Mouse (Mus musculus): ENCODE data around the gene Insig1. TPM values are rescaled to one million over a fixed set of nuclear protein-coding genes. Genes with fewer than 3 reads are reported as not detected.
A peak's percentile ranks its signal among the peaks of the same experiment; 100 is the strongest.

Gene Insig1
- total RNA-seq, 2 experiments from 2014 or later = 76.8 to 82.2 TPM

GRCm38 (mm10) chr5:28065275-28065674, 5.9 kb upstream of the Insig1 start:
- Histone ChIP-seq H3K4me3 (no peak overlapping the region), H3K27ac (no peak overlapping the region)
- DNase-seq (ENCODE audit: extremely low spot score in 1 of 2, low spot score in 2 of 2) = no peak
- intact Hi-C loops (cut with DNase I) = no loop called here
- no peak for TF ChIP-seq CTCF (IDR thresholded peaks at IDR 0.05)

- intact Hi-C loops (cut with DNase I) = no loop called here
- TF ChIP-seq CTCF (IDR thresholded peaks at IDR 0.05) = no peak
- Histone ChIP-seq H3K4me3 (no peak overlapping the region), H3K27ac (no peak overlapping the region)
- no peak for DNase-seq (ENCODE audit: extremely low spot score in 1 of 2, low spot score in 2 of 2)
Measured at GRCm38 (mm10) chr5:28066311-28066710, 4.9 kb upstream of the Insig1 start.

GRCm38 (mm10) chr5:28070149-28070827, 875 bp upstream of the Insig1 start:
- DNase-seq (ENCODE audit: extremely low spot score in 1 of 2, low spot score in 2 of 2) = no peak
- H3K4me3 ChIP-seq = peak overlapping the region; percentile 96
- H3K27ac ChIP-seq = peak overlapping the region; percentile 95
- intact Hi-C loops (cut with DNase I) = loop anchor here (2.0 to 10.0 kb wide), 2 partner anchors 227 to 245 kb away; partner anchors contain the start of genes Htr5a and Rbm33
- no peak for TF ChIP-seq CTCF (IDR thresholded peaks at IDR 0.05)

GRCm38 (mm10) chr5:28071456-28072223, 477 bp downstream of the Insig1 start:
- peak; percentile 79 to 86 for DNase-seq (ENCODE audit: extremely low spot score in 1 of 2, low spot score in 2 of 2)
- intact Hi-C loops (cut with DNase I) = loop anchor here (1.0 to 10.0 kb wide), 4 partner anchors 229 to 281 kb away; partner anchors contain the start of genes Htr5a, Paxip1 and Rbm33
- Histone ChIP-seq H3K27ac (peak overlapping the region; percentile 98), H3K4me3 (peak overlapping the region; percentile 96)
- no peak; the same call in 1 of the 2 replicates for TF ChIP-seq CTCF (IDR thresholded peaks at IDR 0.05)

GRCm38 (mm10) chr5:28079431-28079830, 8.3 kb downstream of the Insig1 start:
- TF ChIP-seq CTCF (IDR thresholded peaks at IDR 0.05) = no peak
- DNase-seq (ENCODE audit: extremely low spot score in 1 of 2, low spot score in 2 of 2) = no peak
- Histone ChIP-seq H3K4me3 (no peak overlapping the region), H3K27ac (no peak overlapping the region)
- intact Hi-C loops (cut with DNase I) = loop anchor here (10.0 kb wide), 1 partner anchor 235 kb away; the partner anchor contains the start of gene Rbm33

GRCm38 (mm10) chr5:28081127-28081526, 10.0 kb downstream of the Insig1 start:
- no peak for TF ChIP-seq CTCF (IDR thresholded peaks at IDR 0.05)
- intact Hi-C loops (cut with DNase I) = no loop called here
- no peak for DNase-seq (ENCODE audit: extremely low spot score in 1 of 2, low spot score in 2 of 2)
- Histone ChIP-seq H3K4me3 (no peak overlapping the region), H3K27ac (no peak overlapping the region)

GRCm38 (mm10) chr5:28081822-28082221, 10.7 kb downstream of the Insig1 start:
- no peak for DNase-seq (ENCODE audit: extremely low spot score in 1 of 2, low spot score in 2 of 2)
- no peak overlapping the region for H3K4me3 ChIP-seq
- no peak for TF ChIP-seq CTCF (IDR thresholded peaks at IDR 0.05)
- H3K27ac ChIP-seq = no peak overlapping the region
- intact Hi-C loops (cut with DNase I) = no loop called here

GRCm38 (mm10) chr5:28082312-28082711, 11.1 kb downstream of the Insig1 start:
- DNase-seq (ENCODE audit: extremely low spot score in 1 of 2, low spot score in 2 of 2) = no peak
- intact Hi-C loops (cut with DNase I) = no loop called here
- no peak overlapping the region for H3K27ac ChIP-seq

GRCm38 (mm10) chr5:28082796-28083195, 11.6 kb downstream of the Insig1 start:
- intact Hi-C loops (cut with DNase I) = no loop called here
- H3K27ac ChIP-seq = no peak overlapping the region
- no peak for DNase-seq (ENCODE audit: extremely low spot score in 1 of 2, low spot score in 2 of 2)
- no peak for TF ChIP-seq CTCF (IDR thresholded peaks at IDR 0.05)
- no peak overlapping the region for H3K4me3 ChIP-seq

More at GRCm38 (mm10) chr5:28082312-28082711, 11.1 kb downstream of the Insig1 start:
- no peak overlapping the region for H3K4me3 ChIP-seq
- TF ChIP-seq CTCF (IDR thresholded peaks at IDR 0.05) = no peak

GRCm38 (mm10) chr5:28084743-28085142, 13.6 kb downstream of the Insig1 start:
- TF ChIP-seq CTCF (IDR thresholded peaks at IDR 0.05) = no peak
- H3K4me3 ChIP-seq = no peak overlapping the region
- no peak overlapping the region for H3K27ac ChIP-seq
- intact Hi-C loops (cut with DNase I) = no loop called here
- no peak for DNase-seq (ENCODE audit: extremely low spot score in 1 of 2, low spot score in 2 of 2)

- intact Hi-C loops (cut with DNase I) = loop anchor here (5.0 kb wide), 1 partner anchor 413 kb away; no protein-coding TSS in a partner anchor
- Histone ChIP-seq H3K4me3 (no peak overlapping the region), H3K27ac (no peak overlapping the region)
- peak; percentile 4; the same call in 1 of the 2 replicates for TF ChIP-seq CTCF (IDR thresholded peaks at IDR 0.05)
- no peak for DNase-seq (ENCODE audit: extremely low spot score in 1 of 2, low spot score in 2 of 2)
Measured at GRCm38 (mm10) chr5:28090547-28090946, 19.4 kb downstream of the Insig1 start.

GRCm38 (mm10) chr5:28092327-28092726, 21.2 kb downstream of the Insig1 start:
- Histone ChIP-seq H3K27ac (no peak overlapping the region), H3K4me3 (no peak overlapping the region)
- peak; percentile 10 for TF ChIP-seq CTCF (IDR thresholded peaks at IDR 0.05)
- intact Hi-C loops (cut with DNase I) = loop anchor here (1.0 to 5.0 kb wide), 2 partner anchors 300 to 415 kb away; no protein-coding TSS in a partner anchor
- DNase-seq (ENCODE audit: extremely low spot score in 1 of 2, low spot score in 2 of 2) = no peak
